Mouse (Mus musculus) left cerebral cortex, adult 2 months (tissue): ENCODE results near the gene Olfr1097. TPM values are rescaled to one million over a fixed set of nuclear protein-coding genes. Genes with fewer than 3 reads are reported as not detected.

Experiments
- DNase-seq, 2 experiments: peaks; one replicate each; pipeline ENCODE4 v3.0.0; 2021 to 2022; ENCODE audit warnings: low spot score in 2 of 2, mixed read lengths in 1 of 2; ENCODE audit errors: extremely low spot score in 1 of 2
- H3K27ac ChIP-seq: fragments of 200-600 bp; 2 replicates; pipeline ENCODE4 v1.8.1; 2022
- H3K4me3 ChIP-seq: fragments of 200-600 bp; 2 replicates; pipeline ENCODE4 v1.8.1; 2022
- CTCF ChIP-seq: fragments of 200-600 bp; IDR thresholded peaks from 2 replicates; pipeline ENCODE4 v1.8.1; 2022; ENCODE audit warnings: antibody characterized with exemption, mild to moderate bottlenecking, moderate library complexity
- intact Hi-C: fragments of 180-260 bp; cut with DNase I; formaldehyde crosslinking; loops from one replicate; pipeline ENCODE4 v1.15.1; 2025
- long read RNA-seq, 2 experiments: library from polyadenylated mRNA; stranded (forward); transcript quantifications; one replicate each; pipeline ENCODE4 v2.0.0; 2021; ENCODE audit warnings: borderline mapping rate in 2 of 2
- total RNA-seq, 2 experiments: library from RNA; stranded (reverse); gene quantifications; 2 replicates each; pipeline ENCODE4 v1.2.3; 2021

The Olfr1097 gene
- not detected for total RNA-seq
- long read RNA-seq, experiment 1: 0 reads
- long read RNA-seq, experiment 2: 0 reads

DNA sequence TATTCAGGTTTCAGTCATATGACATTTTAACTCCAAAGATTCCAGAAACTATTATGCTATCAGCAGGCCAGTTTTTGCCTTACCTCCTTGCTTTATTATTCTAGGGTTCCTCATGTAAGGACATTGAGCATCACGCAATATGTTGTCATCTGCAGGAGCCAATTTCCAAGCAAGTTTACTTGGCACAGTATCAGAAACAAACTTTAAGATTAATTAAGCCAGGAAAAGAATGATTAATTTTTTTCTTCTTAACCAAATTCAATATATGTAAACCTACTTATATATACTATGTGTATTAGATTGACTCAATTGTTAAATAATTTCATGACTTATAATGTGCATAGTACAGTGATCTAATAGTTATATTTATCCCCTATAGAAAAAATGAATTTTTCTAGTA is at the start of gene Olfr1097:
TSS of gene Olfr1097 (minus strand) at position 101 of the 400 bp plus-strand sequence.
- H3K27ac ChIP-seq: no peak within 1 kb of the TSS
- no peak within 1 kb of the TSS for H3K4me3 ChIP-seq
- intact Hi-C loops: no loop called here
- no peak for DNase-seq
- no peak for TF ChIP-seq CTCF

DNA sequence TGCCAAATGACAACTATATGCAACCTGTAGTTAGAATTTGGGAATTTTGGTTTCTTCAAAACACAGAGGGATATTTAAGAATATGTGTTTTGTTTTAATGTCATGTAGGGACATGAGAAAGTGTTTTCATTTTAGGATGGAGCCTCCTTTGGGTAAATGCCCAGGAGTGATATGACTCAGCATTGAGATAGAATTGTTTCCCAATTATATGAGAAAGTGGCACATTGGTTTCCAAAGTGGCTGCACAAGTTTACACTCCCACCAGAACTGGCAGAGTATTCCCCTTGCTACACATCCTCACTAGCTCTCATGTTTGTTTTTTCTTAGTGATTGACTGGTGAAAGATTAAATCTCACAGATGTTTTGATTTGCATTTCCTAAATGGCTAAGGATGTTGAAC is 34.5 kb upstream of the Olfr1097 start:
- Histone ChIP-seq H3K27ac (no peak overlapping the region), H3K4me3 (no peak overlapping the region)
- TF ChIP-seq CTCF: no peak
- no peak for DNase-seq
- intact Hi-C loops: no loop called here

DNA sequence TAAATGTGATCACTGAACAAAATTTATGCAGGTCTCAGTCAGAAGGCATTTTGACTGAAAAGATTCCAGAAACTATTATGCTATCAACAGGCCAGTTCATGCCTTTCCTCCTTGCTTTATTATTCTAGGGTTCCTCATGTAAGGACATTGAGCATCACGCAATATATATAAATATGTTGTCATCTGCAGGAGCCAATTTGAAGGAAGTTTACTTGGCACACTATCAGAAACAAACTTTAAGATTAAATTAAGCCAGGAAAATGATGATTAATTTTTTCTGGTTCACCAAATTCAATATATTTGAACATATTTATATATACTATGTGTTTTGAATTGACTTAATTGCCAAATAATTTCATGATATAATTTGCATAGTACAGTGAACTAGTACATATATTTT is 32.4 kb upstream of the Olfr1097 start, which contains the start of gene Olfr1098:
TSS of gene Olfr1098 (minus strand) at position 101 of the 400 bp plus-strand sequence.
- intact Hi-C loops: no loop called here
- no peak for TF ChIP-seq CTCF
- Histone ChIP-seq H3K27ac (no peak within 1 kb of the TSS), H3K4me3 (no peak within 1 kb of the TSS)
- no peak for DNase-seq

DNA sequence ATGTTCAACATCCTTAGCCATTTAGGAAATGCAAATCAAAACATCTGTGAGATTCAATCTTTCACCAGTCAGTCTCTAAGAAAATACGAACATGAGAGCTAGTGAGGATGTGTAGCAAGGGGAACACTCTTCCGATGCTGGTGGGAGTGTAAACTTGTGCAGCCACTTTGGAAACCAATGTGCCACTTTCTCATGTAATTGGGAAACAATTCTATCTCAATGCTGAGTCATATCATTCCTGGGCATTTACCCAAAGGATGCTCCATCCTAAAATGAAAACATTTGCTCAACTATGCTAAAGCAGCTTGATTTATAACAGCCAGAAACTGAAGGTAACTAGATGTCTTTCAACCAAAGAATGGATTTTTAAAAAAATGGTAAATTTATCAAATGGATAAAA is 13.6 kb upstream of the Olfr1097 start:
- no peak overlapping the region for H3K27ac ChIP-seq
- no peak for DNase-seq
- TF ChIP-seq CTCF: no peak
- intact Hi-C loops: no loop called here
- H3K4me3 ChIP-seq: no peak overlapping the region

DNA sequence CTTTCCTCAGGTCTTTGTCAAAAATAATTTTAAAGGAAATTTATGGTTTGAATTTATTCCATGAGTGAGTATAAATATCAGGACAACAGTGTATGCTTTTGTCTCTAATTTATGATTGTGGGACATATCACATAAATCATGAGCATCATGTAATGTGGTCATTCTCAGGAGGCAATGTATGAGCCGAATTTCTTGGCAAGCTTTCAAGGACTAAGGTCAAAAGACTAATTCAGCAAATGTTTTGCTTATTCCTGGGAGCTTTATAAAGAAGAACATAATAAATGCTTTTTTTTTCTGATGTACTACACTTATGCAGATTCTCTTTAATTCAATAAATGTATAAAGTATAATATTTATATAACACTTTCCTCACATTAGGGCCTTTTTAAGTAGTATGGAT is 17.3 kb downstream of the Olfr1097 start, which contains the start of gene Gm13723:
TSS of gene Gm13723 (minus strand) at position 101 of the 400 bp plus-strand sequence.
- intact Hi-C loops: no loop called here

DNA sequence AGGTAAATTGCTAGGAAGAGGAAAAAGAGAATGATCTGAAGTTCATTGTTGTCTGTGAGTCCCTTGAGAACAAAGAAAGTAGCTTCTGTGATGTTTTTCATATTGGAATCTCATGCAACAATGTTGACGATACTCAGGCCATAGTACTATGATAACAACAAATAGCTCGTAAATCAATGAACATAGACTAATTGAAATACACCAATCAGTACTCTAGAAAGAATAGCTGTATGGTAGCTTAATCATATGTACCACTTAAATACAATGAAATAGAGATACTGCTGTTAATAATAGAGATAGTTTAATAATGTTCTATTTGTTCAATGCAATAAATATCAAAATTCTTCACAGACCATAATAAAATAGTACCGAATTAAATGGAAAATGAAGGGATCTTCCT is 40.4 kb downstream of the Olfr1097 start, which contains the start of gene Olfr1095:
TSS of gene Olfr1095 (minus strand) at position 101 of the 400 bp plus-strand sequence.
- DNase-seq: no peak
- Histone ChIP-seq H3K27ac (no peak within 1 kb of the TSS), H3K4me3 (no peak within 1 kb of the TSS)
- intact Hi-C loops: no loop called here
- TF ChIP-seq CTCF: no peak

More for the DNA sequence above, 17.3 kb downstream of the Olfr1097 start, which contains the start of gene Gm13723:
- TF ChIP-seq CTCF: no peak
- DNase-seq: no peak
- Histone ChIP-seq H3K4me3 (no peak within 1 kb of the TSS), H3K27ac (no peak within 1 kb of the TSS)

Other genes with a start within 250 kb of the Olfr1097 start
- gene Olfr1085, start 230.2 kb downstream of the Olfr1097 start, total RNA-seq: not detected
- gene Olfr1086, start 212.1 kb downstream of the Olfr1097 start, total RNA-seq: not detected
- not detected for gene Olfr1087, start 193.8 kb downstream of the Olfr1097 start, total RNA-seq
- not detected for gene Olfr1089, start 158.5 kb downstream of the Olfr1097 start, total RNA-seq
- gene Olfr1090, start 133.2 kb downstream of the Olfr1097 start, total RNA-seq: not detected
- gene Olfr1093, start 109.7 kb downstream of the Olfr1097 start, total RNA-seq: not detected
- gene Olfr141, start 82.2 kb downstream of the Olfr1097 start, total RNA-seq: not detected
- gene Olfr1094, start 67.6 kb downstream of the Olfr1097 start, total RNA-seq: not detected
- not detected for gene Olfr1095, start 40.5 kb downstream of the Olfr1097 start, total RNA-seq
- not detected for gene Gm13723, start 17.4 kb downstream of the Olfr1097 start, total RNA-seq
- not detected for gene Olfr1098, start 32.3 kb upstream of the Olfr1097 start, total RNA-seq
- not detected for gene Olfr1099, start 68.5 kb upstream of the Olfr1097 start, total RNA-seq
- gene Olfr1100, start 87.7 kb upstream of the Olfr1097 start, total RNA-seq: not detected
- not detected for gene Olfr1101, start 99.0 kb upstream of the Olfr1097 start, total RNA-seq
- not detected for gene Olfr1102, start 106.2 kb upstream of the Olfr1097 start, total RNA-seq
- gene Olfr1104, start 134.9 kb upstream of the Olfr1097 start, total RNA-seq: not detected
- not detected for gene Olfr1105, start 144.3 kb upstream of the Olfr1097 start, total RNA-seq
- gene Olfr1106, start 160.1 kb upstream of the Olfr1097 start, total RNA-seq: not detected
- not detected for gene Olfr1107, start 183.6 kb upstream of the Olfr1097 start, total RNA-seq
- gene Olfr1109, start 203.8 kb upstream of the Olfr1097 start, total RNA-seq: not detected
- gene Olfr259, start 222.4 kb upstream of the Olfr1097 start, total RNA-seq: not detected
- not detected for gene Olfr1110, start 248.1 kb upstream of the Olfr1097 start, total RNA-seq